Mouse (Mus musculus) CH12.LX (cell line): ENCODE results near the gene Ncbp2. TPM values are rescaled to one million over a fixed set of nuclear protein-coding genes. Genes with fewer than 3 reads are reported as not detected.

Experiments used
- DNase-seq: peaks from one replicate; pipeline ENCODE4 v3.0.0-alpha.2; 2013; ENCODE audit errors: extremely low read depth
- H3K27ac ChIP-seq: 2 replicates; pipeline ENCODE4 v1.5.1; 2012; ENCODE audit warnings: low read depth, mild to moderate bottlenecking, control low read depth, moderate library complexity; ENCODE audit not compliant: insufficient read depth
- H3K27me3 ChIP-seq: replicated peaks from 2 replicates; pipeline ENCODE3; 2012; ENCODE audit warnings: inconsistent platforms
- H3K36me3 ChIP-seq, 2 experiments: replicated peaks in 1 of 2; 2 replicates each; pipeline versions ENCODE3 to v1.6.1; 2012; ENCODE audit warnings: inconsistent platforms in 1 of 2, low read length in 1 of 2, mild to moderate bottlenecking in 1 of 2, mixed read lengths in 1 of 2, moderate library complexity in 1 of 2; ENCODE audit not compliant: control insufficient read depth in 1 of 2, insufficient read depth in 1 of 2
- H3K4me1 ChIP-seq, 2 experiments: 2 replicates each; pipeline ENCODE4 v1.6.1; 2012; ENCODE audit warnings: inconsistent platforms in 1 of 2, moderate library complexity in 1 of 2; ENCODE audit not compliant: insufficient read depth in 2 of 2, control insufficient read depth in 1 of 2
- H3K4me2 ChIP-seq: 2 replicates; pipeline ENCODE4 v1.6.1; 2012; ENCODE audit warnings: low read depth, mild to moderate bottlenecking, control low read depth; ENCODE audit not compliant: poor library complexity, insufficient read depth, severe bottlenecking
- H3K4me3 ChIP-seq, 3 experiments: fragments of 150-350 bp in 1 of 3; sonication (generic) in 1 of 3; replicated peaks in 1 of 3; 2 replicates each; pipeline versions ENCODE3 to v1.5.1; 2011 to 2012; ENCODE audit warnings: low read depth in 2 of 3, low read length in 2 of 3, mild to moderate bottlenecking in 2 of 3, moderate library complexity in 2 of 3, control low read depth in 1 of 3, improper control_type of control experiment in 1 of 3, inconsistent platforms in 1 of 3, mixed read lengths in 1 of 3; ENCODE audit not compliant: poor library complexity in 1 of 3
- H3K79me2 ChIP-seq: replicated peaks from 2 replicates; pipeline ENCODE4 v1.6.1; 2012; ENCODE audit warnings: mild to moderate bottlenecking, moderate library complexity; ENCODE audit not compliant: control insufficient read depth, poor library complexity, insufficient read depth, severe bottlenecking; ENCODE audit errors: extremely low read depth
- H3K9ac ChIP-seq: 2 replicates; pipeline ENCODE4 v1.6.1; 2012; ENCODE audit warnings: low read depth, mild to moderate bottlenecking, control low read depth, moderate library complexity; ENCODE audit not compliant: insufficient read depth
- H3K9me3 ChIP-seq: replicated peaks from 2 replicates; pipeline ENCODE3; 2012; ENCODE audit warnings: low read length, inconsistent platforms, mixed read lengths
- BHLHE40 ChIP-seq: IDR thresholded peaks from 2 replicates; pipeline ENCODE4 v1.6.1; 2011; ENCODE audit warnings: mild to moderate bottlenecking, low read depth, low read length, improper control_type of control experiment
- CHD1 ChIP-seq: IDR thresholded peaks from 2 replicates; pipeline ENCODE4 v1.6.1; 2012; ENCODE audit warnings: low read depth, low read length, improper control_type of control experiment, inconsistent platforms
- E2F4 ChIP-seq: IDR thresholded peaks from 2 replicates; pipeline ENCODE4 v1.6.1; 2011; ENCODE audit warnings: low read depth, low read length, improper control_type of control experiment; ENCODE audit not compliant: insufficient replicate concordance
- GABPA ChIP-seq: IDR thresholded peaks from 2 replicates; pipeline ENCODE4 v1.6.1; 2012; ENCODE audit warnings: low read depth, low read length, improper control_type of control experiment, inconsistent platforms; ENCODE audit not compliant: insufficient replicate concordance
- IRF4 ChIP-seq: IDR thresholded peaks from 2 replicates; pipeline ENCODE4 v1.6.1; 2014; ENCODE audit warnings: low read depth, mild to moderate bottlenecking, inconsistent platforms, low read length, improper control_type of control experiment
- JUN ChIP-seq: IDR thresholded peaks from 2 replicates; pipeline ENCODE4 v1.6.1; 2011; ENCODE audit warnings: low read depth, mild to moderate bottlenecking, low read length, improper control_type of control experiment, moderate library complexity; ENCODE audit not compliant: insufficient read depth
- KAT2A ChIP-seq: IDR thresholded peaks from 2 replicates; pipeline ENCODE4 v1.6.1; 2012; ENCODE audit warnings: low read length, improper control_type of control experiment, inconsistent platforms; ENCODE audit not compliant: insufficient replicate concordance
- MAZ ChIP-seq: IDR thresholded peaks from 2 replicates; pipeline ENCODE4 v1.6.1; 2012; ENCODE audit warnings: low read depth, mild to moderate bottlenecking, inconsistent platforms, low read length, improper control_type of control experiment, moderate library complexity
- MXI1 ChIP-seq: IDR thresholded peaks from 2 replicates; pipeline ENCODE4 v1.6.1; 2011; ENCODE audit warnings: mild to moderate bottlenecking, low read depth, low read length, improper control_type of control experiment
- NELFE ChIP-seq: IDR thresholded peaks from 2 replicates; pipeline ENCODE4 v1.6.1; 2011; ENCODE audit warnings: low read depth, low read length, improper control_type of control experiment
- PAX5 ChIP-seq: IDR thresholded peaks from 2 replicates; pipeline ENCODE4 v1.6.1; 2012; ENCODE audit warnings: low read length, inconsistent platforms, mixed read lengths
- POLR2A ChIP-seq: IDR thresholded peaks from 2 replicates; pipeline ENCODE4 v1.6.1; 2011; ENCODE audit warnings: low read depth, mild to moderate bottlenecking, improper control_type of control experiment, low read length
- SIN3A ChIP-seq: IDR thresholded peaks from 2 replicates; pipeline ENCODE4 v1.6.1; 2012; ENCODE audit warnings: low read length, improper control_type of control experiment, inconsistent platforms
- SMC3 ChIP-seq: IDR thresholded peaks from 2 replicates; pipeline ENCODE4 v1.6.1; 2011; ENCODE audit warnings: low read depth, low read length, improper control_type of control experiment
- TBP ChIP-seq: conservative IDR thresholded peaks from 2 replicates; pipeline ENCODE4 v1.6.1; 2011; ENCODE audit warnings: low read depth, low read length, improper control_type of control experiment
- UBTF ChIP-seq: IDR thresholded peaks from 2 replicates; pipeline ENCODE4 v1.6.1; 2012; ENCODE audit warnings: low read depth, mild to moderate bottlenecking, inconsistent platforms, low read length, improper control_type of control experiment, moderate library complexity
- USF1 ChIP-seq: IDR thresholded peaks from 2 replicates; pipeline ENCODE4 v1.6.1; 2014; ENCODE audit warnings: low read depth, mild to moderate bottlenecking, inconsistent platforms, low read length, improper control_type of control experiment
- ZC3H11A ChIP-seq: IDR thresholded peaks from 2 replicates; pipeline ENCODE4 v1.6.1; 2012; ENCODE audit warnings: low read depth, mild to moderate bottlenecking, inconsistent platforms, low read length, improper control_type of control experiment
- ZKSCAN1 ChIP-seq: IDR thresholded peaks from 2 replicates; pipeline ENCODE4 v1.6.1; 2012; ENCODE audit warnings: low read depth, inconsistent platforms, low read length, improper control_type of control experiment, borderline replicate concordance
- ZNF384 ChIP-seq: IDR thresholded peaks from 2 replicates; pipeline ENCODE4 v1.6.1; 2012; ENCODE audit warnings: low read depth, low read length, improper control_type of control experiment, inconsistent platforms
- dilution Hi-C: fragments of 300-500 bp; cut with MboI; formaldehyde crosslinking; loops from 2 replicates; pipeline ENCODE4 v1.14.3; 2020; ENCODE audit warnings: low sequenced_read_pairs; ENCODE audit not compliant: extremely low pct_unique_long_range_greater_than_20kb, extremely low pct_ligation_motif_present
- in situ Hi-C: fragments of 300-500 bp; cut with MboI; formaldehyde crosslinking; loops from 3 replicates; pipeline ENCODE4 v1.14.3; 2019; ENCODE audit warnings: low sequenced_read_pairs, low pct_ligation_motif_present, low pct_unique_long_range_greater_than_20kb, mixed read lengths
- polyA plus RNA-seq: library from polyadenylated mRNA; unstranded; fragments of >175 nt; gene quantifications from 2 replicates; pipeline ENCODE4 v1.2.1, GENCODE M21; 2012; ENCODE audit warnings: low read depth; ENCODE audit not compliant: insufficient read length
- total RNA-seq, 2 experiments: library from RNA; depleted of rRNA; stranded (reverse); fragments of 300-350 nt in 1 of 2; fragments of >200 nt in 1 of 2; gene quantifications; 2 replicates each; pipeline ENCODE4 v1.2.3; 2012 to 2014

The Ncbp2 gene
- total and polyA plus RNA-seq, 3 experiments = 39.1 to 178 (median 85.9) TPM

GRCm38 (mm10) chr16:32002509-32003477 is 54.5 kb downstream of the Ncbp2 start, which contains the start of gene Senp5 (continued):
- TF ChIP-seq SIN3A = peak; percentile 99
- TF ChIP-seq SMC3 = no peak
- no peak for TF ChIP-seq USF1
- TF ChIP-seq IRF4 = peak; percentile 77
- no peak for TF ChIP-seq PAX5
- peak; percentile 96 for TF ChIP-seq BHLHE40
- no peak for TF ChIP-seq ZC3H11A
- no peak for TF ChIP-seq CHD1
- peak; percentile 88; the same call in 1 of the 2 replicates for TF ChIP-seq KAT2A
- peak; percentile 70 for TF ChIP-seq TBP
- TF ChIP-seq ZKSCAN1 = peak; percentile 15; the same call in 1 of the 2 replicates
- TF ChIP-seq JUN = no peak
- peak; percentile 85; the same call in 1 of the 2 replicates for TF ChIP-seq UBTF
- no peak for TF ChIP-seq MAZ
- peak; percentile 62; the same call in 1 of the 2 replicates for TF ChIP-seq GABPA
- TF ChIP-seq POLR2A = peak; percentile 98
- TF ChIP-seq NELFE = peak; percentile 93
- no peak for TF ChIP-seq E2F4
- peak; percentile 96 for TF ChIP-seq MXI1

GRCm38 (mm10) chr16:32004731-32005130 is 56.4 kb downstream of the Ncbp2 start:
- TF ChIP-seq IRF4 = no peak
- peak; percentile 41 for TF ChIP-seq ZNF384
- Histone ChIP-seq H3K4me1 (peaks cover 0 to 26% of the 10 kb centered on the region in 2 experiments; a peak in 2 of 4 replicates), H3K27ac (no peak overlapping the region), H3K36me3 (peaks cover 0 to 30% of the 10 kb centered on the region in 2 experiments), H3K79me2 (peaks cover 31% of the 10 kb centered on the region), H3K9me3 (no peaks in the 10 kb centered on the region), H3K27me3 (no peaks in the 10 kb centered on the region), H3K9ac (no peak overlapping the region), H3K4me2 (no peak overlapping the region), H3K4me3 (no peak overlapping the region)
- in situ Hi-C loops (no loop called here), dilution Hi-C loops (no loop called here)
- DNase-seq = no peak
